Mouse (Mus musculus) heart, adult 2 months (tissue): ENCODE data around the gene Prkab2.

Experiments
- CTCF ChIP-seq: fragments of 200-600 bp; IDR thresholded peaks from 2 replicates; pipeline ENCODE4 v1.8.1; 2022; ENCODE audit warnings: antibody characterized with exemption, mild to moderate bottlenecking, moderate library complexity
- POLR2A ChIP-seq: fragments of 200-500 bp; IDR thresholded peaks from 2 replicates; pipeline ENCODE4 v1.6.1; 2011; ENCODE audit warnings: mild to moderate bottlenecking, low read depth, low read length, control low read depth; ENCODE audit not compliant: insufficient read depth

GRCm38 (mm10) chr3:97627893-97628292 is 30.1 kb upstream of the Prkab2 start:
- TF ChIP-seq CTCF (no peak), POLR2A (no peak)
